Mouse (Mus musculus): ENCODE results near the gene Xrcc3. TPM values are rescaled to one million over a fixed set of nuclear protein-coding genes. Genes with fewer than 3 reads are reported as not detected.

Gene Xrcc3
- polyA plus RNA-seq, 1 experiment from 2014 or later, result 1.8 TPM

GRCm38 (mm10) chr12:111832643-111833042 lies 19.0 kb upstream of the Xrcc3 start:
- DNase-seq (ENCODE audit: low spot score) (no peak), ATAC-seq (no peak)
- H3K9ac ChIP-seq (replicated peaks; ENCODE audit: low read depth), result no peak overlapping the region
- H3K36me3 ChIP-seq (ENCODE audit: insufficient read depth, low read length), result peaks cover 64% of the 10 kb centered on the region
- 78% methylated on average over 5 of the region's 5 CpGs for WGBS
- H3K4me2 ChIP-seq (replicated peaks; ENCODE audit: low read depth, low read length), result no peak overlapping the region
- no peaks in the 10 kb centered on the region for H3K27me3 ChIP-seq (replicated peaks; ENCODE audit: insufficient read depth, low read length)
- no peak overlapping the region for H3K27ac ChIP-seq (ENCODE audit: low read length)
- H3K9me3 ChIP-seq (ENCODE audit: low read length), result no peaks in the 10 kb centered on the region
- TF ChIP-seq EP300 (IDR thresholded peaks at IDR 0.05), result no peak
- no peaks in the 10 kb centered on the region for H3K4me1 ChIP-seq (ENCODE audit: insufficient read depth, low read depth, low read length)
- H3K4me3 ChIP-seq (ENCODE audit: low read depth, low read length), result no peak overlapping the region

GRCm38 (mm10) chr12:111830375-111830774 lies 16.7 kb upstream of the Xrcc3 start:
- H3K27me3 ChIP-seq (replicated peaks; ENCODE audit: insufficient read depth, low read length), result no peaks in the 10 kb centered on the region
- no peak overlapping the region for H3K4me2 ChIP-seq (replicated peaks; ENCODE audit: low read depth, low read length)
- no peak for DNase-seq (ENCODE audit: low spot score)
- peaks cover 70% of the 10 kb centered on the region for H3K36me3 ChIP-seq (ENCODE audit: insufficient read depth, low read length)
- no peak overlapping the region for H3K4me3 ChIP-seq (ENCODE audit: low read depth, low read length)
- H3K27ac ChIP-seq (ENCODE audit: low read length), result no peak overlapping the region
- TF ChIP-seq EP300 (IDR thresholded peaks at IDR 0.05) (no peak), CTCF (IDR thresholded peaks at IDR 0.05) (no peak)
- no peak overlapping the region for H3K9ac ChIP-seq (replicated peaks; ENCODE audit: low read depth)
- no peaks in the 10 kb centered on the region for H3K4me1 ChIP-seq (ENCODE audit: insufficient read depth, low read depth, low read length)
- H3K9me3 ChIP-seq (ENCODE audit: low read length), result no peaks in the 10 kb centered on the region
- no peak for ATAC-seq
- WGBS, result 85% methylated on average over 10 of the region's 10 CpGs

GRCm38 (mm10) chr12:111829954-111830353 lies 16.3 kb upstream of the Xrcc3 start:
- no peak for ATAC-seq
- Histone ChIP-seq H3K9me3 (ENCODE audit: low read length) (no peaks in the 10 kb centered on the region), H3K27ac (ENCODE audit: low read length) (no peak overlapping the region), H3K4me3 (ENCODE audit: low read depth, low read length) (no peak overlapping the region), H3K36me3 (ENCODE audit: insufficient read depth, low read length) (peaks cover 74% of the 10 kb centered on the region), H3K27me3 (replicated peaks; ENCODE audit: insufficient read depth, low read length) (no peaks in the 10 kb centered on the region), H3K4me1 (ENCODE audit: insufficient read depth, low read depth, low read length) (no peaks in the 10 kb centered on the region), H3K9ac (replicated peaks; ENCODE audit: low read depth) (no peak overlapping the region), H3K4me2 (replicated peaks; ENCODE audit: low read depth, low read length) (no peak overlapping the region)
- WGBS, result 91% methylated on average over 9 of the region's 9 CpGs
- TF ChIP-seq CTCF (IDR thresholded peaks at IDR 0.05) (no peak), EP300 (IDR thresholded peaks at IDR 0.05) (no peak)
- DNase-seq (ENCODE audit: low spot score), result no peak

GRCm38 (mm10) chr12:111829447-111829846 lies 15.8 kb upstream of the Xrcc3 start:
- H3K4me2 ChIP-seq (replicated peaks; ENCODE audit: low read depth, low read length), result no peak overlapping the region
- TF ChIP-seq EP300 (IDR thresholded peaks at IDR 0.05) (no peak), CTCF (IDR thresholded peaks at IDR 0.05) (no peak)
- ATAC-seq (no peak), DNase-seq (ENCODE audit: low spot score) (no peak)
- H3K36me3 ChIP-seq (ENCODE audit: insufficient read depth, low read length), result peaks cover 74% of the 10 kb centered on the region
- H3K9ac ChIP-seq (replicated peaks; ENCODE audit: low read depth), result no peak overlapping the region
- no peak overlapping the region for H3K27ac ChIP-seq (ENCODE audit: low read length)
- WGBS, result 82% methylated on average over 5 of the region's 5 CpGs
- no peak overlapping the region for H3K4me3 ChIP-seq (ENCODE audit: low read depth, low read length)
- no peaks in the 10 kb centered on the region for H3K4me1 ChIP-seq (ENCODE audit: insufficient read depth, low read depth, low read length)
- H3K9me3 ChIP-seq (ENCODE audit: low read length), result no peaks in the 10 kb centered on the region
- H3K27me3 ChIP-seq (replicated peaks; ENCODE audit: insufficient read depth, low read length), result no peaks in the 10 kb centered on the region

GRCm38 (mm10) chr12:111827556-111827955 lies 13.9 kb upstream of the Xrcc3 start:
- TF ChIP-seq CTCF (IDR thresholded peaks at IDR 0.05), result no peak
- no peak for TF ChIP-seq EP300 (IDR thresholded peaks at IDR 0.05)
- Histone ChIP-seq H3K9me3 (ENCODE audit: low read length) (no peaks in the 10 kb centered on the region), H3K36me3 (ENCODE audit: insufficient read depth, low read length) (peaks cover 72% of the 10 kb centered on the region), H3K27ac (ENCODE audit: low read length) (no peak overlapping the region), H3K4me3 (ENCODE audit: low read depth, low read length) (no peak overlapping the region), H3K9ac (replicated peaks; ENCODE audit: low read depth) (no peak overlapping the region), H3K27me3 (replicated peaks; ENCODE audit: insufficient read depth, low read length) (no peaks in the 10 kb centered on the region), H3K4me1 (ENCODE audit: insufficient read depth, low read depth, low read length) (no peaks in the 10 kb centered on the region), H3K4me2 (replicated peaks; ENCODE audit: low read depth, low read length) (no peak overlapping the region)
- DNase-seq (ENCODE audit: low spot score), result no peak
- ATAC-seq, result no peak
- WGBS, result 89% methylated on average over 12 of the region's 12 CpGs

GRCm38 (mm10) chr12:111821931-111822330 lies 8.3 kb upstream of the Xrcc3 start:
- TF ChIP-seq CTCF (IDR thresholded peaks at IDR 0.05), result no peak
- TF ChIP-seq EP300 (IDR thresholded peaks at IDR 0.05), result no peak
- no peak overlapping the region for H3K4me2 ChIP-seq (replicated peaks; ENCODE audit: low read depth, low read length)
- DNase-seq (ENCODE audit: low spot score), result no peak
- H3K4me3 ChIP-seq (ENCODE audit: low read depth, low read length), result no peak overlapping the region
- H3K9me3 ChIP-seq (ENCODE audit: low read length), result no peaks in the 10 kb centered on the region
- no peak for ATAC-seq
- no peak overlapping the region for H3K27ac ChIP-seq (ENCODE audit: low read length)
- WGBS, result 75% methylated on average over 4 of the region's 4 CpGs
- no peak overlapping the region for H3K9ac ChIP-seq (replicated peaks; ENCODE audit: low read depth)
- peaks cover 33% of the 10 kb centered on the region for H3K36me3 ChIP-seq (ENCODE audit: insufficient read depth, low read length)
- no peaks in the 10 kb centered on the region for H3K27me3 ChIP-seq (replicated peaks; ENCODE audit: insufficient read depth, low read length)
- H3K4me1 ChIP-seq (ENCODE audit: insufficient read depth, low read depth, low read length), result peaks cover 6% of the 10 kb centered on the region; the same call in 1 of the 2 replicates

GRCm38 (mm10) chr12:111820708-111821107 lies 7.0 kb upstream of the Xrcc3 start:
- Histone ChIP-seq H3K27me3 (replicated peaks; ENCODE audit: insufficient read depth, low read length) (no peaks in the 10 kb centered on the region), H3K36me3 (ENCODE audit: insufficient read depth, low read length) (peaks cover 21% of the 10 kb centered on the region), H3K9me3 (ENCODE audit: low read length) (no peaks in the 10 kb centered on the region), H3K27ac (ENCODE audit: low read length) (no peak overlapping the region), H3K4me2 (replicated peaks; ENCODE audit: low read depth, low read length) (no peak overlapping the region), H3K9ac (replicated peaks; ENCODE audit: low read depth) (no peak overlapping the region), H3K4me3 (ENCODE audit: low read depth, low read length) (no peak overlapping the region), H3K4me1 (ENCODE audit: insufficient read depth, low read depth, low read length) (peaks cover 16% of the 10 kb centered on the region)
- 64% methylated on average over 7 of the region's 7 CpGs for WGBS
- ATAC-seq (no peak), DNase-seq (ENCODE audit: low spot score) (no peak)
- TF ChIP-seq EP300 (IDR thresholded peaks at IDR 0.05), result no peak
- TF ChIP-seq CTCF (IDR thresholded peaks at IDR 0.05), result no peak
